Mouse (Mus musculus) heart, adult 2 months (tissue): ENCODE results near the gene Slc6a8.

ENCODE experiments used
- CTCF ChIP-seq: fragments of 200-600 bp; IDR thresholded peaks from 2 replicates; pipeline ENCODE4 v1.8.1; 2022; ENCODE audit warnings: antibody characterized with exemption, mild to moderate bottlenecking, moderate library complexity
- POLR2A ChIP-seq: fragments of 200-500 bp; IDR thresholded peaks from 2 replicates; pipeline ENCODE4 v1.6.1; 2011; ENCODE audit warnings: mild to moderate bottlenecking, low read depth, low read length, control low read depth; ENCODE audit not compliant: insufficient read depth

DNA sequence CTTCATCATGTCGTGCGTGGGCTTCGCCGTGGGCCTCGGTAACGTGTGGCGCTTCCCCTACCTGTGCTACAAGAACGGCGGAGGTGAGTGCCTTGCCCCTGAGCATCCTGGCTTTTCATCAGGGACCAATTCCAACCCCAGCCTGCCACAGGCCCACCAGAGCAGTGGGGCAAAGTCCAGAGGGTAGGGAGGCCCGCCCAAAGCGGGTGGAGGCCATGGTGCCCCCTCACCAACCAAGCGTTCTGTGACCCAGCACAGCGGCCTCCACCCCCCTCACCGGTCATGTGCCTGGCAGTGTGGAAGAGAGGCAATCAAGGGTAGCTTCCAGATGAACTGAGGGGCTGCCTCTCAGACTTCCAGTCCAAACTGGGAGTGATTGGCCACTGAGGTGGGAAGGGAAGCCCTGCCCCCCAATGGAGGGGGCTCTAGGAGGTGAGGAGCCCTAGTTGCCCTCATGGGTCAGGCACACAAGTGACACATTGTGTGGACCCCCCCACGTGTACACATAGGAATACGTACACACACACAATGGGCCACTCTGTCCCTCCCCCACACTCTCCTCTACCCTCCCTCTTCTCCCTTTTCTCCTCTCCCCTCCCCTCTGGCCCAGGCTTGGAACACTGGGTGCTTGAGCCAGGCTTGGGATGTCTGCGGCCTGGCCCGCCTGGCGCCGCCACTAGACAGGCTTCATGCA lies 1.2 kb downstream of the Slc6a8 start:
- no peak for TF ChIP-seq CTCF
- no peak; the same call in 1 of the 2 replicates for TF ChIP-seq POLR2A
